Mouse (Mus musculus) left cerebral cortex, postnatal 14 days (tissue): ENCODE data around the gene Lmod2. TPM values are rescaled to one million over a fixed set of nuclear protein-coding genes. Genes with fewer than 3 reads are reported as not detected.

Source experiments
- DNase-seq, 2 experiments: peaks; one replicate each; pipeline ENCODE4 v3.0.0; 2021 to 2022; ENCODE audit warnings: low spot score in 2 of 2, mixed read lengths in 1 of 2
- intact Hi-C: fragments of 180-260 bp; cut with DNase I; formaldehyde crosslinking; loops from one replicate; pipeline ENCODE4 v1.15.1; 2025
- total RNA-seq, 2 experiments: library from RNA; stranded (reverse); gene quantifications; 2 replicates each; pipeline ENCODE4 v1.2.3; 2021

Lmod2 gene
- total RNA-seq, 2 experiments from 2014 or later: not detected

DNA sequence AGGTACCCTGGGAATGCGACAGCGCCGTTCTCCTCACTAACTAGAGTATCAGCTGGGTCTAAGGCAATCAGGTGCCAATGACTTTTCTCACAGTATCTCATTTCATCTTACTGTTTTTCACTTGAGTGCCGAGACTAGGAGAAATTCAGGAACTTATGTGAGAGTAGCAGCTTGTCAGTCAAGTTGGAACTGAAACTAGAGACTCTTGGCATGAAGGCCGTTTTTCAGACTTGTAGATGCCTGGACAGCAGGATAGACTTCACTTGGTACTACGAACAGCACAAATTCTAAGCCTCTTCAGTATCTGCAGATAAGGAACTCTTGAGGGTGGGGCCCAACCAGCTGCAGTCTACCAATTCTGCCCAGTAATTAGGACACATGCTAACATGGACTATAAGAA lies 2.6 kb downstream of the Lmod2 start:
- DNase-seq: no peak
- intact Hi-C loops: no loop called here

DNA sequence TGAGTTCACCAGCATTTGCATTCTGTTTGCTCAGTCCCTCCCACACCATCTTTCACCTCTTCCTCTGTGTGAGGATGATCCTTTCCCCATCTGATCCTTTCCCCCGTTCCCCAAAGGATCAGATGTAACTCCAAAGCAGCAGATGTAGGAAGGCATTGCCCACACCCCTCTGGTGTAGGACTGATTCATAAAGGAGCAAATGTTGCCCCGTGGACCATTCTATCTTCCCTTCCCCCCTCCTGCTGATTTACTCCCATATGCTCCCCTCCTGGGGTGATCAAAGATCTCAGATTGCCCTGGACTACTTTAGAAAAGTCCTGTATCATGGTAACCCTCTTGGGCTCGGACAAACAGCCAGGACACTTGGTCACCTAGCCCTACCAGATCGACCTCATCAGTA lies 3.2 kb downstream of the Lmod2 start:
- no peak for DNase-seq
- intact Hi-C loops: no loop called here

DNA sequence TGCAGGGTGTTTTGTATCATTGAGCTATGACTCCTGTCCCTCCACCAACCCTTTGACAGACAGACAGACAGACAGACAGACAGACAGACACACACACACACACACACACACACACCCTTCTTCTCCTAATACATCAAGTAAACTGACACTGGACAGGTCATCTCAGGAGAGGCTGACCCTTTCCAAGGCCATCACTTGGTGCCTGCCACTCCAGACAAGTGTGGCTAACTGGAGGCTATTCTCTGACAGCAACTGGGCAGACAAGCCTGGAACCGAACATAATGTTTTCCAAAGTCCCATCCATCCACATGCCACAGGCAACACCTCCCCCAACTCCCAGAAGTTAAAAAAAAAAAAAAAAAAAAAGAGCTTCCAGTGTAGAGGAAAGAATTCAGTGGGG lies 4.1 kb downstream of the Lmod2 start:
- no peak for DNase-seq
- intact Hi-C loops: no loop called here

DNA sequence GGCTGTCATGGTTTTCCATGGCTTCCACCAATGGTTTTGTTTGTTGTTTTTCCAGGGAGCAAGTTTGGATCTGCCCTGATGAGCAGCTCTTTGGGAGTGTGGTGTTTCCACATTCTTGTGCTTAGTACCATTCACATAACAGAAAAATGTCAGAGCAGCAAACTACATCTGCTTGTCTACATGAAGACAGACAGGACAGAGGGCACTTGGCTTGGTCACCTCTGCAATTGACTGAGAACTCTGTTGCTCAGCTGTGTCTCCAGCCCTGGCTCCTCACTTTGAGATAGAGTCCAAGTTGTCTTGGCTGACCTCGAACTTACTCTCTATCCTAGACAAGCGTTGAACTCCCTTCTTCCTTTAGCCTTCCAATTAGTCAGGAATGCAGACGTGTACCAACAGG lies 4.8 kb downstream of the Lmod2 start:
- intact Hi-C loops: no loop called here
- no peak for DNase-seq

DNA sequence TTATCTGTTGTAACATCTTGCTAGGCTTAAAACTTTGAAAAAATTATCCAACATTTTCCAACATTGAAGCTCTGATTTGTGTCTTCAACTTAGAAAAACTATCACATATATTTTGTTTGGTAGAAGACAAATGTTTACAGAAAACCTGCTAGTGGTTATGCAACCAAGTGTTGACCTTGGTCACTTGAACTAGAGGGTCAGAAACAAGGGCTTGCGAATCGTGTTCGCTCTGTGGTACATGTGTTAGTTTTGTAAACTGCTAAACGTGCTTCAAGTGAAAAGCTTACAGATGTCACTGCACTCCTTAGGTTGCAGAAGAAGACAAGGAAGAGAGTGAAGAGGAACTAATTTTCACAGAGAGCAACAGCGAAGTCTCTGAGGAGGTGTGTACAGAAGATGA lies 5.4 kb downstream of the Lmod2 start:
- intact Hi-C loops: no loop called here
- DNase-seq: no peak

DNA sequence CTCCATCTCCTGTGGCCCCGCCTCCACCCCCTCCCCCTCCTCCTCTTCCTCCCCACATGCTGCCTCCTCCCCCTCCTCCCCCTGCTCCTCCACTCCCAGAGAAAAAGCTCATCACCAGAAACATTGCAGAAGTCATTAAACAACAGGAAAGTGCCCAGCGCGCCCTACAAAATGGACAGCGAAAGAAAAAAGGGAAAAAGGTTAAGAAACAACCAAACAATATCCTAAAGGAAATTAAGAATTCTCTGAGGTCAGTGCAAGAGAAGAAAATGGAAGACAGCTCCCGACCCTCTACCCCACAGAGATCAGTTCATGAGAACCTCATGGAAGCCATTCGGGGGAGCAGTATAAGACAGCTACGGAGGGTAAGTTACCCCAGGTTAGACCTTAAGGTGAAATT lies 6.7 kb downstream of the Lmod2 start:
- DNase-seq: no peak
- intact Hi-C loops: no loop called here

DNA sequence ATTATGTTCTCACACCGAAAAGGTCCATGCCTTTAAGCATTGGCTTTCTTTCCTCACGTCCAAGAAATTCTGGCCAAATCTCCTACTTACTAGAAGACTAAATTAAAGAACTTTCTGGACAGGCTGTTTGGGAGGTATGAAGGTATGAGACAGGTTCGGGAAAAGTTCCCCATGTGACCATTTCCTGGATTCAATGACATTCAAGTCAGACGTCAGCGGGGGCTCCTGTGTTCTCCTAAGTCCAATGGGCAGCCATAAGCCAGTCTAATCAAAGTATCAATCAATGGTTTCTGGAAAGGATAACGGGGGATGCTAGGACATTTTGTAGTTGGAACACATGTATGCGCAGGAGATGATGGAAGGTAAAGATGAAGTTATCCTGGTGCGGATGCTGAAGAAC lies 8.1 kb downstream of the Lmod2 start:
- no peak for DNase-seq
- intact Hi-C loops: no loop called here

DNA sequence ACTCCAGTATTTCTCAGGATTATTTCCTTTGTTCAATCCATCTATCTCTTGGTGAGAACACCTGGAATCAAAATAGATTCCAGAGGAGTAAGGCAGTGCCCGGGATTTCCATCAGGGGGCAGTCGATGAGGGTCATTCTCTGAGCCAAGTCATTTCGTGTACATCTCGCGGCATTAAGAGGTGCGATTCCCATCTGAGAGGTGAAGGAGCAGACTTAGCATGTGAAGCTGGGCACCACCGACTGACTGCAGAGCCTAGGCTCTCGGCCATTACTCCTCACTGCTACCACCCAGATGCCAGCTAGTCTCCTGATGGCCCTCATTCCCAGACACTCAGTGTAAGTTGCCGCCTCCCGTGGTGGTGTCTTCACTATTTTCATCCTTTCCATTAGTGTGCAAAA lies 8.9 kb downstream of the Lmod2 start:
- intact Hi-C loops: no loop called here
- no peak for DNase-seq

DNA sequence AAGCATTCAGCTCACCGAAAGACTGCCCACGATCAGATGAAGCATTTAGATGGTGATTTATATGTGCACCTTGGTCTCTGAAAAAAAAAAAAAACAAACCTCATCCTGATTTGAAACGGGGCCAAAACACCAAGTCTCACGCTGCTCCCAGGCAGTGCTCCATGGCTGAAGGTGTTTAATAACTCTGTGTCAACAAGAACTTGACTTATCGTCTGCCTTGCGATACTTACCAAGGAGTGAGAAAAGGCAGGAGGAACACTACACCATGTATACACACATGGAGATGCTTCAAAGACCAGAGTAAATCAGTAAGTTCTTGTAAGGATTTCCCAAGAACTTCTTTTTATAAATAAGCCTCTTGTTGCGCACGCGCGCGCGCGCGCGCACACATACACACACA lies 10.0 kb downstream of the Lmod2 start:
- intact Hi-C loops: no loop called here
- no peak for DNase-seq

DNA sequence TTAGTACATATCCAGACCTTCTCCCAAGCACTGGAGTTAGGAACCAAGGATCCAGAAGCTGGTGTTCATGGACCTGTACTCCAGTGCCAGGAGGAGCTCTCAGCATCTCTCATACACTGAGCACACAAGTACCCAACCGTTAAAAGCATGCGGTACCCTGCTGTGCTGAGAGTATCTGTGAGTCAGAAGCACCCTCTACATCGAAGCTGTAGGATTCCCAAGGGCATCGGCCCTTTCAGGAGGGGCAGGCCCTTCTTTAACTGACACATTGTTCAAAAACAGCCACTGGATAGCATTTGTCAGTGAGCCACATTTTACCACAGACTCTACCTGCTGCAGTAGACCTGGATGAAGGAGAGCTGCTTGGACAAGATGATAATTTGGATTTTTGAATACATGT lies 10.6 kb downstream of the Lmod2 start:
- DNase-seq: no peak
- intact Hi-C loops: no loop called here

DNA sequence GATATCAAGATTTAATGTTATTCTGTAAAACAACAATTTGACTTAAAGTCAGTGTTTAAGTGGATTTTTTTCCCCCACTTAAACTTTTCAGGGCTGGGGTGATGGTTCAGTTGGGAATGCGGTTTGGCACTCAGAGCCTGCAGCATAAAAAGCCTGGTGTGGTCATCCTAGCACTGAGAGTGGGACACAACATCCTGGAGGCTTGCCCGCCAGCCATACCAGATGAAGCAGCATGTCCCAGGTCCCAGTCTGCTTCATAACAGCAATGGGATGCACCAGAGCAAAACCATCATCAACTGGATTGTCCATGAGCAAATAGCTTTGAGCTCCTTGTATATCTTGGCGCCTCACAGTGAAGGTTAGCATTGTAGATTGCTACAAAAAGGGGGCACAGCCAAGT lies 11.1 kb downstream of the Lmod2 start:
- intact Hi-C loops: no loop called here
- DNase-seq: no peak

DNA sequence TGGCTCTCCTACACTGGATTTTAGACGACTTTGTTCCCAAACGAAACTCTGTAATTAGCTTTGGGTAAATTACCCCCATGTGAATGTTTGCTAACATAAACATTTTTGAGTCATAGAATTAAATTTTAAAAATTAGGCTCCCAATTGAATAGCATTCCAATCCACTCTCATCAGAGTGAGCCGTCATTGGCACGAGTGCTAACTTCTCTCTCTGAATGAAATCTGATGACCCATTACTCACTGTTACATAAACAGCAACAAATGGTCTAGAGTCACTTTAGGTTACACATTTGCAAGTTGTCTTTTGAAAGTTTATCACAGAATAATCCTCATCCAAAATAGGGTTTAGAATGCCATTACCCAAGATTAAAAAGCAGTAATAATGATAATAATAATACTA lies 12.0 kb downstream of the Lmod2 start:
- intact Hi-C loops: no loop called here
- DNase-seq: no peak

DNA sequence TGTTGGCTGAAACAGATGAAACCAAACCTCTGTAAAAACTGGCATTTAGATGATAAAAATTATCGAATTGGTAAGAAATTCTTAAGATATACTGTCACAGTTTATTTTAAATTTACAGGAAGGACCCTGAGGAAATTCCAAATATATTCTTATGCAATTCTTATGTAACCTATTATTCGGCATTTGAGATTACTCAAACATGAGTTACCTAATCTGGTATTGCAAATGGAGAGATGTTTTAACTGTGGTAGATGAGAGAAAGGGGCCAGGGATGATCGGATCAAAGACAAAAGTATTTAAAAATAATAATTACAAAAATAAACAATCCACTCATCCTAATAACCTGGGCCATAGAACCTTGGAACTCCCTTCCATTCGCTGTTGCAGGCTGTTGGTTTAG lies 12.8 kb downstream of the Lmod2 start:
- intact Hi-C loops: no loop called here
- DNase-seq: no peak

DNA sequence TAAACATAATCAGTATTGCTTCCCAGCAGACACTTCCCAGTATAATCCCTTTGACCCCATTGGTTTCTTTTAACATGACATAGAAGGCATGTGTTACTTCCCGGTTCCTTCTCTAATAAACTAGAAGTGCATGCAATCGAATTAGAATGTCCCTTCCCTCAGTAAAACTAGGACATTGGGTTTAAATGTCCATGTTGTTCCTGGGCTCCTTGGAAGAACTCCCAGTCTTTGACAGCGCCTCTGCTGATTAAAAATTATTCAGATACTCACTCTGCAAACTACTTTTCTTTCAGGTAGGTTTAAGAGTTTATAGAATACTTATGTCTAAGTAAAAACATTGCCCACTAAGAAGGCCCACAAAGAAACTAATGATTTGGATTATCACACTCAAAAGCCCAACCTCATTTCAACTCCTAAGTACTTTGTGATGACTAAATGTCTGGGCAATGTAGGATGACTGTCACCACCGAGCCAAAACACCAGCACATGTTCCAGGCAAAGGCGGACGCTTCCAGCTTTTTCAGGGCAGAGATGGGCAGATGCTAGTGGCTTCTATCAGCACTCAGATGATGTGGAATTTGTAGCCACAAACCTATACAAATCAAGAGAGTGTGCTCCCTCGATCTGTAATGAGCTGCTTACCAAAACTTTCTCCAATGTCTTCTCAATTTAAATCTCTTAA lies 14.7 kb downstream of the Lmod2 start:
- intact Hi-C loops: no loop called here
- DNase-seq: peak in 1 of 2 experiments; percentile 16

DNA sequence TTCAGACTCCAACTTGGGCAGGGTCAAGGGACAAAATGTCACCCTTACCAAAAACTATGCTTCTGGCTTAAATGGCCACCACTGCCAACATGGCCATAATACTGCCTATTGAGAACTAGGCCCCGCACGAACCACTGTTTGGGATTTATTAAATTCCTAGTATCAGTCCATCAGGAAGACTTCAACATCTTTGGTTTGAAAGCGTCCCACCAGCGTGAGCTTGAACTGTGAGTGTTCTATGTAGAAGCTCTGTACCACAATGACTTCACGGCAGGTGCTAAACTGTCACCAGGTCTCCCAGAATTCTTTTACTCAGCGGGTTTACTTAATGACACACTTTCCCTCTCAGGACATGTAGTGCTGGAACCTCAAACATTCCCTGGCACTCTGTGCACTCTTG lies 15.8 kb downstream of the Lmod2 start:
- intact Hi-C loops: no loop called here
- no peak for DNase-seq

DNA sequence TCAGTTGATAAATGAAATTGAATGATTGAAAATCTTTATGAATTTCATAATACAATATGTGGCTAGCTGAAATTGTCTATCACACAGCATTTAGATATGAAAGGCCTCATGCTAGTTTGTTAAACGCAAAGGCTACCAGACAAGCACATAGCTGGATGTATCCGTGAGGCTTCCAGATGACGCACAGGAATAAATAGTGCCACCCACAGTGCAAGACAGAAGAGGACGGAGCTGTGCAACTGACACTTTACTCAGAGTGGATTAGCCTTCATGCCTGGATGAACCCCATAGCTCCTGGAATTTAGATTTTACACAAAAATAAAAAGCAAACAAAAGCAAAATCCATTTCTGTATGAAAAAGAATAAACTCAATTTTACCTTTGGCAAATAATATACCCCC lies 16.4 kb downstream of the Lmod2 start:
- peak; percentile 18 to 32 for DNase-seq
- intact Hi-C loops: no loop called here

DNA sequence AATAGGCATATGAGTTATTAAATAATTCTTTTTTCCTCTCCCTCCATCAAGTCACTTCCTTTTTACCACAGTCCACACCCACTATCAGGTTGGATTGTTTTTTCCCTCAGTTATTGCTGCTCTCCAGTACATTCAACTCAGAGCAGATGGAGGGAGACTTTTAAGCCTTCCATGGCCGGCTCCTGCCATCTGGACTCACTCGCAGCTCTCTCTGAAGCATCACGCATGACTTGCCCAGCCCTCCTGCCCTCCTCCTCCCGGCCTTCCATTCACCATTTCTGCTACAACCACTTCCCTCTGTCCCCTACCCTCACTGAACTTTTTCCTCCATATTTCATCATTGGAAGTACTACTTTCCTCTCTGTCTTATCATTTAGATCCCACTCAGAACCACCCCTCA lies 19.2 kb downstream of the Lmod2 start:
- intact Hi-C loops: no loop called here

DNA sequence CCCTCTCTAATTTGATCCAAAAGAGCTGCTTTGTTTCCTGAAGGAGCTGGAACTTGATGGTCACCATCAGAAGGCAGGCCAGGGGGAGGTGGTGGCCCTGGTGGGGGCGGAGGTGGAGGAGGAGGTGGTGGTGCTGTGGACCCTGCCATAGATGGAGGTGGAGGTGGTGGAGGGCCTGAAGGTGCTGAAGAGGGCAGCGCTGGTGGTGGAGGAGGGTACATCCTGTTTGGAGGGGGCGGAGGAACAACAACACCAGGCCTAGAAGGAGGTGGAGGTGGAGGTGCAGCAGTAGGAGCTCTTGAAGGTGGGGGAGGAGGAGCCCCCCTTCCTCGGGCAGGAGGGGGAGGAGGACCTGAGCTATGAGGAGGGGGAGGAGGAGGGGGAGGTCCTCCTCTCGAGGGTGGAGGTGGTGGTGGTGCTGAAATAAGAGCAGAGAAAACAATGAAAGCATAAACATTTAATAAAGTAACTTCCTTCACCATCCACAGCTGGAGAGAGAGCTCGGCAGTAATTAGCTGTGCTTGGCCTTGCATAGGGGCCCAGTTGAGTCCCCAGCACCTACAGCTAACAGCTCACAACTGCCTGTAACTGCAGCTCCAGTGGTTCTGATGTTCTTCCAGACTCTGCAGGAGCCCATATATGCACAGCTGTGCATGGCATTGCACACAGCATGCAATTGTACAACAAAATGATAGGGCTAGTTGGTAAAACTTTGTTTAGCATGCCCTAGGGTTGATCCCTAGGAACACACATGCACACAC lies 21.9 kb downstream of the Lmod2 start:
- no peak for DNase-seq
- intact Hi-C loops: no loop called here

More for the DNA sequence above, 19.2 kb downstream of the Lmod2 start:
- no peak for DNase-seq

DNA sequence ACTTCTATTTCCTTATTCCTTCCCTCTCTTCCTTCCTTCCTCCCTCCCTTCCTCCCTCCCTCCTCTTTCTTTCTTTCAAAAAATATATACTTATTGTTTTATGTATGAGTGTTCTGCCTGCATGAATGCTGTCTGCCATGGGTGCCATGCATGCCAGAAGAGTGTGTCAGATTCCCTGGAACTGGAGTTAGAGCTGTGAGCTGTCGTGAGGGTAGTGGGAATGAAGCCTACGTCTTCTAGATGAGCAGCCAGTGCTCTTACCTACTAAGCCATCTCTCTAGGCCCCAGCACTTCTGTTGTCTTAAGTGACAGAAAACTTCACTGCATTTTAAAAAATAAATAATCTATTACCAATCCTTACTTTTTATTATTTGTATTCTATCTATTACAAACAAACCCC lies 23.4 kb downstream of the Lmod2 start:
- intact Hi-C loops: no loop called here
- no peak for DNase-seq

DNA sequence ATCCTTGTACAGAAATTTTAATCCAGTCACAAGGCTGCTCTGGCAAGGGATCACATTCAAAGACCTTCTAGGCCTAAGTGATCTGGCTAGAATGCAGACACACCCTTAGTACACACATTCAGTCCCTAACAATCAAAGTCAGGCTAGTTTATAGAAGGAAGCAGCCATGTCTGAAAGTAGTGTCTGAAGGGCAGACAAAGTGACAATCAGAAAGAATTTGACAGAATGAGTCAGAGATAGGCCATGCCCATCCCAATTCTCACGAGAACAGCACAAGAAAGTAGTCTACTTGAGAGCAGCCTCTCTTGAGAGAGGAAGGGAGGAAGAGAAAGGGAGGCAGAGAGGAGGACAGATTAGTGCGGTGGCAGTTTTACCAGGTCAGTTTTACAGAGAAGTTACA lies 24.5 kb downstream of the Lmod2 start:
- intact Hi-C loops: no loop called here
- DNase-seq: no peak

DNA sequence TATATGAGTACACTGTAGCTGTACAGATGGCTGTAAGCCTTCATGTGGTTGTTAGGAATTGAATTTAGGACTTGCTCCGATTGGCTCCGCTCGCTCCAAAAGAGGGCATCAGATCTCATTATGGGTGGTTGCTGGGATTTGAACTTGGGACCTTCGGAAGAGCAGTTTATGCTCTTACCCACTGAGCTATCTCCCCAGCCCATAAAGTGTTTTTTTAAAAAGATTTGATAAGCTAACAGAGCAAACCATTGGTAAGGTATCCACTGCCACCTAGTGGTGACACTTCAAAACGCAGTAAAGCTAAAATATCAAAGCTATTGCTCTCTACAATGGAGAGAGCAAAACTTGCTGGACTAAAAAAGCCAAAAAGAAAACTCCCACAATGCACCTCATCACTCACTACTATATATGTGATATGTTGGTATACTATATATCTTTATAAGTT lies 30.0 kb downstream of the Lmod2 start:
- intact Hi-C loops: loop anchor here (1.0 kb wide), 1 partner anchor 97 kb away; no protein-coding TSS in a partner anchor

More for the DNA sequence above, 30.0 kb downstream of the Lmod2 start:
- peak; percentile 74 to 80 for DNase-seq
